8 mouse cellular contexts compared by ENCODE assay signal in genomic region chr2:18028140-18029021, GRCm38 (mm10). TPM values are rescaled to one million over a fixed set of nuclear protein-coding genes. Genes with fewer than 3 reads are reported as not detected.
DNase-seq lines count a peak whose midpoint lies in the region; ATAC-seq and TF ChIP-seq lines count a peak whose summit lies in the region.

No protein-coding gene starts in this region.

- DNase-seq in 3T3-L1 (ENCODE audit: low read depth, low spot score) = peak; percentile 89
- peak; percentile 96 to 97 for DNase-seq in adrenal gland, postnatal 36 days
- DNase-seq in heart, embryonic 10.5 days (ENCODE audit: low spot score) = peak; percentile 95
- peak; percentile 78 for DNase-seq in liver, adult 2 months (ENCODE audit: extremely low read depth, low read depth, low spot score)

- peak; percentile 43; the same call in 1 of the 2 replicates for TF ChIP-seq POLR2A in liver, adult 2 months (IDR thresholded peaks at IDR 0.05; ENCODE audit: extremely low read depth, insufficient read depth, low read length)
- TF ChIP-seq POLR2A in myocyte (IDR thresholded peaks at IDR 0.05; ENCODE audit: insufficient read length, low read depth) = peak; percentile 71

- no peaks in the 10 kb centered on the region for H3K27me3 ChIP-seq in heart, embryonic 10.5 days (ENCODE audit: insufficient read depth, poor library complexity, severe bottlenecking)
- H3K27me3 ChIP-seq in kidney, embryonic 15.5 days = no peaks in the 10 kb centered on the region
- H3K27me3 ChIP-seq in liver, adult 2 months (ENCODE audit: control insufficient read depth, insufficient read depth, low read length) = no peaks in the 10 kb centered on the region
- H3K27me3 ChIP-seq in myocyte (ENCODE audit: control insufficient read depth, insufficient read depth, insufficient read length) = no peaks in the 10 kb centered on the region
- H3K27me3 ChIP-seq in stomach, embryonic 14.5 days (ENCODE audit: control insufficient read depth, insufficient read depth, low read length) = no peaks in the 10 kb centered on the region

- WGBS in heart, embryonic 10.5 days = under 1% methylated on average over 61 of the region's 61 CpGs
- WGBS in kidney, embryonic 15.5 days = under 1% methylated on average over 61 of the region's 61 CpGs
- WGBS in liver, adult 2 months = under 1% methylated on average over 61 of the region's 61 CpGs
- under 1% methylated on average over 61 of the region's 61 CpGs for WGBS in stomach, embryonic 14.5 days

- H3K9me3 ChIP-seq in heart, embryonic 10.5 days = no peaks in the 10 kb centered on the region
- H3K9me3 ChIP-seq in kidney, embryonic 15.5 days (replicated peaks) = no peaks in the 10 kb centered on the region
- H3K9me3 ChIP-seq in stomach, embryonic 14.5 days (ENCODE audit: control insufficient read depth, low read depth, low read length) = no peaks in the 10 kb centered on the region

- H3K4me1 ChIP-seq in heart, embryonic 10.5 days = peaks cover 44% of the 10 kb centered on the region
- H3K4me1 ChIP-seq in kidney, embryonic 15.5 days = peaks cover 50% of the 10 kb centered on the region
- H3K4me1 ChIP-seq in liver, adult 2 months (ENCODE audit: control insufficient read depth, insufficient read depth, low read length) = 0 out of 2 replicates have a peak, but pooled peaks cover 5% of the 10 kb centered on the region
- H3K4me1 ChIP-seq in stomach, embryonic 14.5 days (ENCODE audit: control insufficient read depth, insufficient read depth, low read length) = peaks cover 11% of the 10 kb centered on the region; the same call in 1 of the 2 replicates

- ATAC-seq in erythroblast, adult 5-6 weeks (replicated peaks; ENCODE audit: low FRiP score, poor library complexity, severe bottlenecking) = peak; percentile 41
- peak; percentile 66 for ATAC-seq in kidney, embryonic 15.5 days (replicated peaks; ENCODE audit: low FRiP score)
- peak; percentile 75 for ATAC-seq in stomach, embryonic 14.5 days (ENCODE audit: insufficient number of reproducible peaks, insufficient read depth, low FRiP score, low read depth)

- H3K9ac ChIP-seq in kidney, embryonic 15.5 days = peak overlapping the region; percentile 82
- peak overlapping the region; percentile 77 for H3K9ac ChIP-seq in liver, adult 2 months (ENCODE audit: low read depth, low read length)
- peak overlapping the region; percentile 66 for H3K9ac ChIP-seq in stomach, embryonic 14.5 days (replicated peaks; ENCODE audit: low read depth, low read length)

- no peak for TF ChIP-seq CTCF in liver, adult 2 months (IDR thresholded peaks at IDR 0.05; ENCODE audit: low read depth, low read length)

- peak overlapping the region; percentile 72 for H3K4me3 ChIP-seq in heart, embryonic 10.5 days
- peak overlapping the region; percentile 67 for H3K4me3 ChIP-seq in kidney, embryonic 15.5 days (replicated peaks)
- H3K4me3 ChIP-seq in liver, adult 2 months (ENCODE audit: insufficient read depth, low read depth, low read length) = peak overlapping the region; percentile 90
- H3K4me3 ChIP-seq in myocyte = peak overlapping the region; percentile 86
- peak overlapping the region; percentile 68 for H3K4me3 ChIP-seq in stomach, embryonic 14.5 days (ENCODE audit: low read depth, low read length)

- H3K79me2 ChIP-seq in liver, adult 2 months (ENCODE audit: control insufficient read depth, insufficient read depth, low read length) = no peaks in the 10 kb centered on the region
- H3K79me2 ChIP-seq in myocyte (ENCODE audit: control insufficient read depth, insufficient read depth) = no peaks in the 10 kb centered on the region

- H3ac ChIP-seq in myocyte (ENCODE audit: control insufficient read depth, insufficient read length) = peak overlapping the region; percentile 42

- H3K36me3 ChIP-seq in heart, embryonic 10.5 days = no peaks in the 10 kb centered on the region
- H3K36me3 ChIP-seq in kidney, embryonic 15.5 days = no peaks in the 10 kb centered on the region
- no peaks in the 10 kb centered on the region for H3K36me3 ChIP-seq in liver, adult 2 months (ENCODE audit: control insufficient read depth, insufficient read depth, low read length)
- H3K36me3 ChIP-seq in myocyte (ENCODE audit: control insufficient read depth, insufficient read depth) = no peaks in the 10 kb centered on the region
- no peaks in the 10 kb centered on the region for H3K36me3 ChIP-seq in stomach, embryonic 14.5 days (ENCODE audit: control insufficient read depth, insufficient read depth, low read length)

- H3K4me2 ChIP-seq in kidney, embryonic 15.5 days = peak overlapping the region; percentile 95
- H3K4me2 ChIP-seq in myocyte (ENCODE audit: low read depth) = peak overlapping the region; percentile 78
- H3K4me2 ChIP-seq in stomach, embryonic 14.5 days (replicated peaks; ENCODE audit: low read depth, low read length) = peak overlapping the region; percentile 100

- peak overlapping the region; percentile 98 for H3K27ac ChIP-seq in heart, embryonic 10.5 days
- peak overlapping the region; percentile 99 for H3K27ac ChIP-seq in kidney, embryonic 15.5 days
- H3K27ac ChIP-seq in liver, adult 2 months (replicated peaks; ENCODE audit: insufficient read depth, low read depth, low read length) = peak overlapping the region; percentile 81
- H3K27ac ChIP-seq in stomach, embryonic 14.5 days (ENCODE audit: low read length) = peak overlapping the region; percentile 99

TF ChIP-seq in myocyte, 11 proteins besides CTCF, POLR2A, EP300 and RAD21:
- no peak for TF ChIP-seq SRF (IDR thresholded peaks at IDR 0.05; ENCODE audit: control insufficient read depth, insufficient read length, low read depth)
- TF ChIP-seq MYOG (IDR thresholded peaks at IDR 0.05; ENCODE audit: control insufficient read depth in 1 of 3, insufficient read depth in 1 of 3, insufficient read length in 2 of 3, low read depth in 2 of 3) = peak in 1 of 3 experiments; percentile 26
- TF ChIP-seq POLR2AphosphoS2 (IDR thresholded peaks at IDR 0.05; ENCODE audit: insufficient read length, low read depth) = peak; percentile 41

RNA-seq across cellular contexts. Expression of gene A930004D18Rik, which starts 9.2 kb away (rescaled TPM):
- 1 to 10 TPM; 1.4 to 1.9 TPM for total RNA-seq in adrenal gland, postnatal 36 days (2021)
- not detected in 2 replicates for total RNA-seq in erythroblast, adult 5-6 weeks (2015; ENCODE audit: low replicate concordance)
- not detected in 2 replicates for total RNA-seq in erythroblast, adult 5-6 weeks (2017; ENCODE audit: low replicate concordance)
- 14.5 and 14.9 TPM in 2 replicates for polyA plus RNA-seq in heart, embryonic 10.5 days (2016; fragmentation: Nextera tagmentation; extraction: Ambion mirVana)
- 12.0 and 15.1 TPM in 2 replicates for polyA plus RNA-seq in kidney, embryonic 15.5 days (2015; fragmentation: Nextera tagmentation; extraction: Ambion mirVana)
- total RNA-seq in liver, adult 2 months (2014; rRNA removed) = 2.3 and 2.8 TPM in 2 replicates
- polyA plus RNA-seq in liver, adult 2 months (2012; rRNA removed) = 1.4 and 1.9 TPM in 2 replicates
- 1.8 TPM for polyA plus RNA-seq in myocyte (2012; fragmentation: generic; extraction: Trizol)
- 9.9 and 11.0 TPM in 2 replicates for polyA plus RNA-seq in stomach, embryonic 14.5 days (2014; fragmentation: Nextera tagmentation; extraction: Ambion mirVana)

RNA-seq across cellular contexts. Expression of gene Skida1, which starts 20.5 kb away (rescaled TPM):
- 1 to 10 TPM; 2.8 to 4.4 TPM for total RNA-seq in adrenal gland, postnatal 36 days (2021)
- not detected in 2 replicates for total RNA-seq in erythroblast, adult 5-6 weeks (2015; ENCODE audit: low replicate concordance)
- 0.42 and 0.51 TPM in 2 replicates for total RNA-seq in erythroblast, adult 5-6 weeks (2017; ENCODE audit: low replicate concordance)
- 6.7 and 9.4 TPM in 2 replicates for polyA plus RNA-seq in heart, embryonic 10.5 days (2016; fragmentation: Nextera tagmentation; extraction: Ambion mirVana)
- 10.3 and 11.8 TPM in 2 replicates for polyA plus RNA-seq in kidney, embryonic 15.5 days (2015; fragmentation: Nextera tagmentation; extraction: Ambion mirVana)
- total RNA-seq in liver, adult 2 months (2014; rRNA removed) = 0.47 and 1.3 TPM in 2 replicates
- polyA plus RNA-seq in liver, adult 2 months (2012; rRNA removed) = 0.24 and 0.33 TPM in 2 replicates
- polyA plus RNA-seq in myocyte (2012; fragmentation: generic; extraction: Trizol) = 0.12 TPM
- 4.4 and 5.0 TPM in 2 replicates for polyA plus RNA-seq in stomach, embryonic 14.5 days (2014; fragmentation: Nextera tagmentation; extraction: Ambion mirVana)

RNA-seq across cellular contexts. Expression of gene Mllt10, which starts 26.7 kb away (rescaled TPM):
- total RNA-seq in adrenal gland, postnatal 36 days (2021) = 10 to 100 TPM; 46.8 to 47.7 TPM
- 20.8 and 27.4 TPM in 2 replicates for total RNA-seq in erythroblast, adult 5-6 weeks (2015; ENCODE audit: low replicate concordance)
- total RNA-seq in erythroblast, adult 5-6 weeks (2017; ENCODE audit: low replicate concordance) = 18.1 and 18.3 TPM in 2 replicates
- polyA plus RNA-seq in heart, embryonic 10.5 days (2016; fragmentation: Nextera tagmentation; extraction: Ambion mirVana) = 39.8 and 54.8 TPM in 2 replicates
- 72.9 and 73.1 TPM in 2 replicates for polyA plus RNA-seq in kidney, embryonic 15.5 days (2015; fragmentation: Nextera tagmentation; extraction: Ambion mirVana)
- 18.0 and 20.4 TPM in 2 replicates for total RNA-seq in liver, adult 2 months (2014; rRNA removed)
- 15.7 and 16.7 TPM in 2 replicates for polyA plus RNA-seq in liver, adult 2 months (2012; rRNA removed)
- 12.5 TPM for polyA plus RNA-seq in myocyte (2012; fragmentation: generic; extraction: Trizol)
- polyA plus RNA-seq in stomach, embryonic 14.5 days (2014; fragmentation: Nextera tagmentation; extraction: Ambion mirVana) = 45.0 and 56.9 TPM in 2 replicates

RNA-seq across cellular contexts. Expression of gene H2al2a, which starts 31.6 kb away (rescaled TPM):
- total RNA-seq in adrenal gland, postnatal 36 days (2021) = not detected
- total RNA-seq in erythroblast, adult 5-6 weeks (2015; ENCODE audit: low replicate concordance) = not detected in 2 replicates
- not detected in 2 replicates for total RNA-seq in erythroblast, adult 5-6 weeks (2017; ENCODE audit: low replicate concordance)
- polyA plus RNA-seq in heart, embryonic 10.5 days (2016; fragmentation: Nextera tagmentation; extraction: Ambion mirVana) = not detected in 2 replicates
- polyA plus RNA-seq in kidney, embryonic 15.5 days (2015; fragmentation: Nextera tagmentation; extraction: Ambion mirVana) = not detected in 2 replicates
- total RNA-seq in liver, adult 2 months (2014; rRNA removed) = not detected in 2 replicates
- not detected in 2 replicates for polyA plus RNA-seq in liver, adult 2 months (2012; rRNA removed)
- not detected for polyA plus RNA-seq in myocyte (2012; fragmentation: generic; extraction: Trizol)
- not detected in 2 replicates for polyA plus RNA-seq in stomach, embryonic 14.5 days (2014; fragmentation: Nextera tagmentation; extraction: Ambion mirVana)

Comparison
In these comparisons a context has a peak if more than half of its experiments do, and no peak if none do; other contexts are left out.
1. Peak in every context shown above with its lines: DNase-seq, ATAC-seq, H3K4me3 ChIP-seq and H3K27ac ChIP-seq.